Mouse (Mus musculus): ENCODE measurements at regions not wholly inside any gene's neighbourhood (a gene's known extent, or its start where the extent isn't known, plus 50 kb on each side); places are given as distances from the start of the nearest gene placed in this dataset.

- no peak for TF ChIP-seq POLR2A (IDR thresholded peaks at IDR 0.05; ENCODE audit: borderline replicate concordance, extremely low read depth, insufficient read depth, insufficient read length, poor library complexity, severe bottlenecking)
- TF ChIP-seq CTCF (IDR thresholded peaks at IDR 0.05; ENCODE audit: borderline replicate concordance, extremely low read depth, insufficient read depth, insufficient read length): no peak
These were observed 130.5 kb downstream of the Dmrt2 start for GRCm38 (mm10) chr19:25802692-25803091.
